Mouse (Mus musculus): Measurements from ENCODE around the gene Atoh8. TPM values are rescaled to one million over a fixed set of nuclear protein-coding genes. Genes with fewer than 3 reads are reported as not detected.

The Atoh8 gene
- polyA plus RNA-seq, 1 experiment from 2014 or later = 17.7 TPM

DNA sequence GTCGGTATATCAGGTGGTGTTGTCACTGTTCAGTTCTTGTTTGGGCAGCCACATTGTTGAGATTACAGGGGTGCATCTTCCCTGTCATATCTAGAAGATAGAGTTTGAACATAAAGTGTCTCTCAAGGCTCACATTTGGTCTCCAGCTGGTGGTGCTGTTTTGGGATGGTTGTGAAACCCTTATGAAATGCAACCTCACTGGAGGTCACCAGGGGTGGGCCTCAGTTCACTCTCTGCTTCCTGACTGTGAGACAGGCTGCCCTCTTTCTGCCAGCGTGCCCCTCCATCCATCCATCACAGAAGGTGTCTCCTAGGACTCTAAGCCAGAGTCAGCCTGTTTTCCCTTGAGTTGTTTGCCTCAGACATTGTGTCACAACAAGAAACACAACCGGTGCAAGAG, 58.0 kb downstream of the Atoh8 start:
- no peaks in the 10 kb centered on the region for H3K9me3 ChIP-seq
- H3K36me3 ChIP-seq (replicated peaks) = no peaks in the 10 kb centered on the region
- DNase-seq (ENCODE audit: low spot score) = no peak
- no peak overlapping the region for H3K4me3 ChIP-seq
- 74% methylated on average over 3 of the region's 3 CpGs for WGBS
- no peak overlapping the region for H3K27ac ChIP-seq (replicated peaks)
- no peaks in the 10 kb centered on the region for H3K4me1 ChIP-seq
- H3K27me3 ChIP-seq (replicated peaks; ENCODE audit: low read depth, poor library complexity, severe bottlenecking) = no peaks in the 10 kb centered on the region

DNA sequence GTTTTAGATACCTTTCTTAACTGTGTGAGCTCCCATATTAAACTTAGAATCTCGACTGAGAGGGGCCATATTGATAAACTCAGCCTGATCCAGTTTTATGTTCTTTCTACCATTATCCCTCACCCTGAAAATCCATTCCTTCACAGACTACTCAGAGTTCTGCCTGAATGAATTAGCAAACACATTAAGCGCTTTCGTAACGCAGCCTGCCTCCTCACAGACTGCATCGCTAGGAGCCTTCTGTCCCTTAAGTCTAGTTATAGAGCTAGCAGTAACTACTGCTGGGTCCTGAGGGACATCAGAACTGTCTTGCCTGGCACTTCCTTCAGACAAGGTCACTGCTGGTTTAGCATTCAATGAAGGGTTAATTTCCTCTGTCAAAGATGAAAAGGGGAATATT, 59.4 kb downstream of the Atoh8 start:
- Histone ChIP-seq H3K27ac (replicated peaks) (no peak overlapping the region), H3K9me3 (no peaks in the 10 kb centered on the region), H3K4me3 (no peak overlapping the region), H3K36me3 (replicated peaks) (no peaks in the 10 kb centered on the region), H3K27me3 (replicated peaks; ENCODE audit: low read depth, poor library complexity, severe bottlenecking) (no peaks in the 10 kb centered on the region), H3K4me1 (no peaks in the 10 kb centered on the region)
- WGBS = 83% methylated on average over 5 of the region's 5 CpGs
- no peak for DNase-seq (ENCODE audit: low spot score)

DNA sequence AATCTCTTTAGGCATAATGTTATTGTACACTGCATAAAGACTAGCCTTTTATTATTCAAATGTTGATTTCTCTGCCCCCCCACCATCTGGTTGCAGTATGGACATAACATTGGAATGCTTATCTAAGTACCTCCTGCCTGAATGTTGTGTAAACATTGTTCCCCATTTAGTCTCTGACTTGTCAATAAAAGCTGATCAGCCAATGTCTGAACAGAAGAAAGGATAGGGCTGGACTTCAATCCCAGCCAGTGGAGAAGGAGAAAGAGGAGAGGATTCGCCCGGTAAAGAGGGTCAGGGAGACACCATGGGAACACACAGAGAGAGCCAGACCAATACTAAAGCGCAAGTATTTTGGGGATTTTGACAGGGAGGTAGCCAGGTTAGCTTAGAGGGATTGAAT, 60.0 kb downstream of the Atoh8 start:
- Histone ChIP-seq H3K4me3 (no peak overlapping the region), H3K36me3 (replicated peaks) (no peaks in the 10 kb centered on the region), H3K27me3 (replicated peaks; ENCODE audit: low read depth, poor library complexity, severe bottlenecking) (no peaks in the 10 kb centered on the region), H3K9me3 (no peaks in the 10 kb centered on the region), H3K4me1 (no peaks in the 10 kb centered on the region), H3K27ac (replicated peaks) (no peak overlapping the region)
- WGBS = 52% methylated on average over 3 of the region's 3 CpGs
- no peak for DNase-seq (ENCODE audit: low spot score)

DNA sequence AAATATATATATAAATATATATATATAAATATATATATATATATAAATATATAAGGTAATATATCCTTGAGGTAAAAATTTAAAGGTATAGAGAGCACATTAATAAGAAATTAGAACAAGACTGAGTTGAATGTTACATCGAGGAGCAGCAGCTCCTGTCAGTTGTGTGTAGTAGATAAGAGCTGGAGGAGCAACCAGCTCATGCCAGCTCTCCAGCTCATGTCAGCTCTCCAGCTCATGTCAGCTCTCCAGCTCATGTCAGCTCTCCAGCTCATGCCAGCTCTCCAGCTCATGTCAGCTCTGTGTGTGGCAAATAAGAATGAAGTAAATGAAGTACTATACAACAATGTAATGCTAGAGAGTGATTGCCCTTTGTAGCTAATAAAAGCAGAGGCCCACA, 62.0 kb downstream of the Atoh8 start:
- WGBS = 84% methylated on average over 1 of the region's 1 CpGs
- DNase-seq (ENCODE audit: low spot score) = no peak
- no peak overlapping the region for H3K27ac ChIP-seq (replicated peaks)

DNA sequence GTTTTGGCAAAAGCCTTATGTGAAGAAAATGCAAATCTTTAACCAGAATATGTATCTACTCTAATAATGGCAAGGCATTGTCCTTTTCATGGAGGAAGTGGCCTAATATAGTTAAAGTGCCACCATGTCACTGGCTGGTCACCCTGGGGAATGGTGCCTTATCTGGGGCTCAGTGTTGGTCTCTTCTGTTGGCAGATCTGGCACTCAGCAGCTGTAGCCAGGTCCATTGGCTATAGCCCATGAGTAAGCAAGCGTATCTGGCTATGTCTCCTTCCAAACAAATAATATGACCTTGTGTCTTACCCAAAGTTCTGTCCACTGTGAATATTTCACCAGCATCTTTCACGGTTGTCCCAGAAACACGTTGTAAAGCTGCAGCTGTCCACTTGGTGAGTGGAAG, 64.0 kb downstream of the Atoh8 start:
- Histone ChIP-seq H3K9me3 (no peaks in the 10 kb centered on the region), H3K4me1 (no peaks in the 10 kb centered on the region), H3K36me3 (replicated peaks) (no peaks in the 10 kb centered on the region), H3K27me3 (replicated peaks; ENCODE audit: low read depth, poor library complexity, severe bottlenecking) (no peaks in the 10 kb centered on the region), H3K4me3 (no peak overlapping the region), H3K27ac (replicated peaks) (no peak overlapping the region)
- WGBS = 89% methylated on average over 3 of the region's 3 CpGs
- no peak for DNase-seq (ENCODE audit: low spot score)

More for the DNA sequence above, 62.0 kb downstream of the Atoh8 start:
- no peaks in the 10 kb centered on the region for H3K4me1 ChIP-seq
- no peaks in the 10 kb centered on the region for H3K9me3 ChIP-seq
- H3K27me3 ChIP-seq (replicated peaks; ENCODE audit: low read depth, poor library complexity, severe bottlenecking) = no peaks in the 10 kb centered on the region
- H3K36me3 ChIP-seq (replicated peaks) = no peaks in the 10 kb centered on the region
- H3K4me3 ChIP-seq = no peak overlapping the region

DNA sequence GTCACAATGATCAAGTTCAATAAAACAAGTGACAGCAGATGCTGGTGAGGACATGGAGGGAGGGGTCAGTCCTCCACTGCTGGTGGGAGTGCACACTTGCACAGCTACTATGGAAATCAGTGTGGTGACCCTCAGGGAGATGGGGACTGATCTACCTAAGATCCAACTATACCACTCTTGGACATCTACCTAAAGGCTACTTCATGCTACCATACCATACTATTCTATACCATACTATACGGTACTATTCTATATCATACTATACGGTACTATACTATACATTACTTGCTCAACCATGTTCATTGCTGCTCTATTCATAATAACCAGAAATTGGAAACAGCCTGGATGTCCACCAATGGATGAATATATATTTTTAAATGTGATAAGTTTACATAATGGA, 69.5 kb downstream of the Atoh8 start:
- no peak for DNase-seq (ENCODE audit: low spot score)
- Histone ChIP-seq H3K27ac (replicated peaks) (no peak overlapping the region), H3K4me1 (peaks cover 19% of the 10 kb centered on the region), H3K9me3 (no peaks in the 10 kb centered on the region), H3K27me3 (replicated peaks; ENCODE audit: low read depth, poor library complexity, severe bottlenecking) (no peaks in the 10 kb centered on the region), H3K36me3 (replicated peaks) (no peaks in the 10 kb centered on the region), H3K4me3 (no peak overlapping the region)
- WGBS = 41% methylated on average over 2 of the region's 2 CpGs

DNA sequence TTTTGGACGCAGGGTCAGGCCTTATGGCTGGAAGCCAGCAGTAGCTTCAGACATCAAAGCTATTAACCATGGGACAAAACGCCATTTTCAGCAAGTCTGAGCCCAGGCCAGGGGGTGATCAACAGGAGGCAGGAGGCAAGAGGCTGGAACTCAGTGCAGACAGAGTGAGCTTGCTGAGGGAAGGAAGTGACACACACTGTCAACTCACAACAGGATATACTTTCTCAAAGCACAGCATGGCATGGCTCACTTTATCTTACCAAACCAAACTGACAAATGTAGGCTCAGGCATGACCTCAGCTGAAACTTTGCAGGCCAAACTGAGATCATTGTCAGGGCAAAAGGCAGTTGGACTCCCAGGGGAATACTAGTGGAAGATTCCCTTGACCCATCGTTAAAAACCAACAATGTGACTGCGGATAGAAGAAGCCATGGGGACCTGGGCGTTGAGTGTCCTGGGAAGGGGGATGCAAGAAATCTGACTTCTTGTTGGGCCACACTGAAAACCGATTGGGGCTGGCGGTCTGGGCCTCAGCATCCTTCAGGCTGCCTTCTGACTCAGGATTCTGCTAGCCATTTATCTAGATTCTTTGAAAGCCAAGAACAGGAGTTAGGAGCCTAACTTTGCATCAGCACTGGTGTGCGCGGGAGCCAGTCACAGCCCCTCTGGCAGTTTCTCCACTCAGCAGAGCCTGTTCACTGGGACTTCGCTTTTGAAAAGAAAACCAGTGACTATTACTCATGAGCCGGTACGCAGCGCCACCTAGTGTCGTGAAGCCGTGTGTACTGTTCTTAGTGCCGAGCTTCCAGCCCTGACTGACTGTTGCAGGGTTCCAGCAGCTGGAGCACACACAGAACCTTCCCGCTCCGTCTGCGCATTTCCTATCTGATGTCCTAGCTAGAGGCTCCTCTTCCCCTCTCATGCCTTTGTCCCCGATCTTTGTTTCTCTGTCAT, 70.8 kb downstream of the Atoh8 start:
- Histone ChIP-seq H3K4me3 (0 out of 2 replicates have a peak overlapping the region, but pooled peaks have one; percentile 2), H3K9me3 (no peaks in the 10 kb centered on the region), H3K27ac (replicated peaks) (no peak overlapping the region; the same call in 1 of the 2 replicates), H3K4me1 (peaks cover 19% of the 10 kb centered on the region), H3K27me3 (replicated peaks; ENCODE audit: low read depth, poor library complexity, severe bottlenecking) (no peaks in the 10 kb centered on the region), H3K36me3 (replicated peaks) (no peaks in the 10 kb centered on the region)
- WGBS = 22% methylated on average over 20 of the region's 20 CpGs
- DNase-seq (ENCODE audit: low spot score) = peak; percentile 91

DNA sequence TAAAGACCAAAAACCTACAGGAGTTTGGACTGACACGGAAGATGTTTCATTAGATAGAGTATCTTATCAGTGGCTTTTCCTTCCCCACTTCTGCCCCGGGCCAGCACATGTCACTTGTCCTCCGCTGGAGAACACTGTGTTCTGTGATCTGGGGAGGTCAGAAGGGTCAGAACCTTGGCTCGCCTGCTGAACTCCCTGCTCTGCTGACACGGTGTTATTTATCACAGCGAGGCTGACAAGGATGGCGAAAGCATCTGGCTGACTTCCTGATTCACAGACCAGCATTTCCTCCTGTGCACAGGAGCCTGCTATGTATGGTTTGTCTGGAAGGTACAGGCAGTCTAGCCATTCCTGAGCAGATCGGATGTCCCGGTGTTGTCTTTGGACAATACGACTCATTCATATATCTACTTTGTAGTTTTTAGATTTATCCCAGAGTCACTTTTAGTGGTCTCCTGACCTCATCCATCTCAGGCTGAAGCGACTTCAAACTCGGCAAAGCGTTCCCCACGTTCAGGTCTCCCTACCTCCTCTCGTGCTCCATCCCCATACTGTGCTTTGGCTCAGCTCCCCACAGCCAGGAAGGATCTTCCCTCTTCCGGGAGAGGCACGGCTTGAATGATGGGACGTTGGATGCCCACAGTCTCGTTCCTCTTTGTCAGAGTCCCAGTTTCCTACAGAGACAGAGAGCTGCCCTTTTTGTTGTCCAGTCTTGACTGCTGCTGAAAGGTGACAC, 73.1 kb downstream of the Atoh8 start:
- Histone ChIP-seq H3K27me3 (replicated peaks; ENCODE audit: low read depth, poor library complexity, severe bottlenecking) (no peaks in the 10 kb centered on the region), H3K9me3 (no peaks in the 10 kb centered on the region), H3K4me3 (peak overlapping the region; percentile 25; the same call in 1 of the 2 replicates), H3K4me1 (peaks cover 19% of the 10 kb centered on the region), H3K27ac (replicated peaks) (peak overlapping the region; percentile 66), H3K36me3 (replicated peaks) (no peaks in the 10 kb centered on the region)
- 35% methylated on average over 19 of the region's 19 CpGs for WGBS
- peak; percentile 31 for DNase-seq (ENCODE audit: low spot score)

DNA sequence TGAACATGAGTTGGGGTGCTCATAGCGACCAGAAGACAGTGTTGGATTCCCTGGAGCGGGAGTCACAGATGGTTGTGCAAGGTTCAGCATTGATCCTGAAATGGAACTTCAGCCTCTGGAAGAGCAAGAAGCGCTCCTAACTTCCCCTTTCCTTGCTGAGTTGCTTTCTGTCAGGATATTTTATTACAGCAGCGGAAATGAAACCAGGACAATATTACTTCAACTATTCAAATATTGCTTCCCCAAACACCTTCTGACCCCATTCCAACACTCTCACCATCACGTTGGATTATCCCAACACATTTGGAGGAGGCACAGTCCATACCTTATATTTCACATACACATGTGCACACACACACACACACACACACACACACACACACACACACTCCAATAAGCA, 73.6 kb downstream of the Atoh8 start:
- no peak overlapping the region for H3K4me3 ChIP-seq
- WGBS = 81% methylated on average over 5 of the region's 5 CpGs
- peaks cover 19% of the 10 kb centered on the region for H3K4me1 ChIP-seq
- H3K27me3 ChIP-seq (replicated peaks; ENCODE audit: low read depth, poor library complexity, severe bottlenecking) = no peaks in the 10 kb centered on the region
- H3K36me3 ChIP-seq (replicated peaks) = no peaks in the 10 kb centered on the region
- H3K9me3 ChIP-seq = no peaks in the 10 kb centered on the region
- no peak for DNase-seq (ENCODE audit: low spot score)
- H3K27ac ChIP-seq (replicated peaks) = no peak overlapping the region

DNA sequence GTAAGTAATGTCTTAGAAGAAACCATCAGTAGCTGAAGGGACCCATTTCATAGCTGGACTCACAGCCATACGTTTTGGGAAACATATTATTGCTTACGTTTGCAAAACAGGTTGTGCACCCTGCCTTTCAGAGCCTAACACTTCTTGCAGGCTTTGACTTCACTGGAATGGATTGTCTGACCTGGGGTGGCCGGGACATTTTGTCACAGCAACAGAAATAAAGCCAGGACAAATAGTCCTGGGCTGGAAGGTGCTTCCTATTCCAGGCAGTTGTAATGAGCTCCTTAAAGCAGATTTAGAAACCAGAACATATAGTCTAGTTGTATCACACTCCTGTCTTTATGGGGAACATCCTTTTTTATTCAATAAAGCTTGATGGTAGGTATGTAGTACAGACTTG, 74.4 kb downstream of the Atoh8 start:
- WGBS = 87% methylated on average over 3 of the region's 3 CpGs
- no peak for DNase-seq (ENCODE audit: low spot score)

DNA sequence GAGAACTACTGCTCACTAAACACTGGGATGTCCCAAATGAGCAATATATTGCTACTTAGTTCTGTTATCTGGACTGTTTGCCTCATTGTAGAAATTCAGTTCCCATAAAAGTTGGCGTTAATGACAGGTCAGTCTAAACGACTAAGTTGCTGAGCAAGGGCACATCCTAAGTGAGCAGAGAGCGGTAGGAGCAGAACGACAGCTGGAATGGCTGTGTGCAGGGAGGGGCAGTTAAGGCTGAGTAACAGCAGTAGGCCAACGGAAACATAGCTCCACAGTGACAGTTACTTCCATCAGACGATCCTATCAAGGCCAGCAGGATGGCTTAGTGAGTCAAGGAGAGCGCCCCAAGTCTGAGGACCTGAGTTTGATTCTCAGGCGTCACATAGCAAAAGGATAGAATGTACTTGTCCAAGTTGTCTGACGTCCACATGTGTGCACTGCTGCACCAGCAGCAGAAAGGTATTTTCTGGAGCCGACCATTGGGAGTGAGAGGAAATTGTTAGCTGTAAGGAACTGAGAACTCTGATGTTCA, 75.4 kb downstream of the Atoh8 start:
- H3K9me3 ChIP-seq = no peaks in the 10 kb centered on the region
- peaks cover 11% of the 10 kb centered on the region for H3K36me3 ChIP-seq (replicated peaks)
- 82% methylated on average over 10 of the region's 10 CpGs for WGBS
- no peak overlapping the region for H3K4me3 ChIP-seq
- peaks cover 17% of the 10 kb centered on the region for H3K4me1 ChIP-seq
- H3K27me3 ChIP-seq (replicated peaks; ENCODE audit: low read depth, poor library complexity, severe bottlenecking) = no peaks in the 10 kb centered on the region
- H3K27ac ChIP-seq (replicated peaks) = no peak overlapping the region
- no peak for DNase-seq (ENCODE audit: low spot score)

More for the DNA sequence above, 74.4 kb downstream of the Atoh8 start:
- no peak overlapping the region for H3K4me3 ChIP-seq
- no peaks in the 10 kb centered on the region for H3K27me3 ChIP-seq (replicated peaks; ENCODE audit: low read depth, poor library complexity, severe bottlenecking)
- peaks cover under 1% of the 10 kb centered on the region for H3K36me3 ChIP-seq (replicated peaks)
- H3K9me3 ChIP-seq = no peaks in the 10 kb centered on the region
- H3K4me1 ChIP-seq = peaks cover 19% of the 10 kb centered on the region
- H3K27ac ChIP-seq (replicated peaks) = no peak overlapping the region

DNA sequence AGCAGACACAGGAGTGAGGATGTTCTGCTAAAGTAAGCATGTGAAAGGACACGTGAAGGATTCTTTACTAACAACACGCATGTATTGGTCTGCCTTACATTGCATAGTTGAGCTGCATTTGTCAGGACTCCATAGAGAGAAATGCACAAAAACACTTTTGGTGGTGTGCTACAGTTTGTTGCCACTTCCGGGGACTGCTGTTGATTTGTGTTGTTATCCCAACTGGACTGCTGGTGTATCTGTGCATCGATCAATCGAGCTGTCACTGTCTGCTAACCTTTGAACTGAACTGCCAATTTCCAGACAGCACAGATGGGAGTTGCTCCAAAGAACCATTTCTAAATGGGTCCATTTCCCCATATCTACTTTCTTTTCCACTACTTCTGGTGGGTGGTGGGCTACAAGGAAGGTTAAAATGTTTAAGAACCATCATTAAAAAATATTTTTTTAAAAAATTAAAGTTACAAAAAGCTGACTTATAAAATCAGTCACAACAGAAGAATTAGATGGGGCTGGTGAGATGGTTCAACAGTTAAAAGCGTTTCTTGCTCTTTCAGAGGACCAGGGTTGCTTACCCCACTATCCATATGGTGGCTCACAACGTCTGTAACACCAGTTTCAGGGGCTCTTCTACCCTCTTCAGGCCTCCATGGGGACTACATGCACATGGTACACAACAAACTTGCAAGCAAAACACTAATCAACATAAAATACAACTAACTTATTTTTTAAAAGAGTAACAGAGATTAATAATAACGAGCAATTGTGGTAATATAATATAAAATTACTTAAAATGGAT, 76.2 kb downstream of the Atoh8 start:
- no peaks in the 10 kb centered on the region for H3K9me3 ChIP-seq

More for the DNA sequence above, 76.2 kb downstream of the Atoh8 start:
- H3K27me3 ChIP-seq (replicated peaks; ENCODE audit: low read depth, poor library complexity, severe bottlenecking) = no peaks in the 10 kb centered on the region
- no peak for DNase-seq (ENCODE audit: low spot score)
- H3K4me1 ChIP-seq = peaks cover 11% of the 10 kb centered on the region
- 81% methylated on average over 8 of the region's 8 CpGs for WGBS
- no peak overlapping the region for H3K27ac ChIP-seq (replicated peaks)
- no peak overlapping the region for H3K4me3 ChIP-seq
- peaks cover 16% of the 10 kb centered on the region for H3K36me3 ChIP-seq (replicated peaks)

Measured in embryonic facial prominence, embryonic 10.5 days (tissue).